Mouse (Mus musculus) MEL (cell line): ENCODE measurements around the gene Ubb. TPM values are rescaled to one million over a fixed set of nuclear protein-coding genes. Genes with fewer than 3 reads are reported as not detected.

Experiments used
- DNase-seq: peaks from one replicate; pipeline ENCODE4 v3.0.0; 2011; ENCODE audit warnings: low read depth, low spot score
- H3K27ac ChIP-seq: 2 replicates; pipeline ENCODE4 v1.5.1; 2012; ENCODE audit warnings: low read depth, mild to moderate bottlenecking, control low read depth, low read length, moderate library complexity; ENCODE audit not compliant: control insufficient read depth
- H3K27me3 ChIP-seq, 2 experiments: fragments of 150-350 bp in 1 of 2; sonication (generic) in 1 of 2; 2 replicates each; pipeline ENCODE4 v1.6.1; 2012; ENCODE audit warnings: low read length in 2 of 2, mild to moderate bottlenecking in 2 of 2, improper control_type of control experiment in 1 of 2, moderate library complexity in 1 of 2; ENCODE audit not compliant: insufficient read depth in 2 of 2, control insufficient read depth in 1 of 2
- H3K36me3 ChIP-seq, 2 experiments: 2 replicates each; pipeline ENCODE4 v1.6.1; 2012 to 2014; ENCODE audit warnings: low read length in 2 of 2, improper control_type of control experiment in 1 of 2, inconsistent platforms in 1 of 2, mild to moderate bottlenecking in 1 of 2; ENCODE audit not compliant: insufficient read depth in 2 of 2, control insufficient read depth in 1 of 2
- H3K4me1 ChIP-seq, 2 experiments: fragments of 150-350 bp in 1 of 2; sonication (generic) in 1 of 2; 2 replicates each; pipeline ENCODE4 v1.6.1; 2012; ENCODE audit warnings: low read length in 2 of 2, improper control_type of control experiment in 1 of 2, mild to moderate bottlenecking in 1 of 2; ENCODE audit not compliant: insufficient read depth in 2 of 2, control insufficient read depth in 1 of 2
- H3K4me3 ChIP-seq, 2 experiments: fragments of 150-350 bp in 1 of 2; sonication (generic) in 1 of 2; 2 replicates each; pipeline ENCODE4 v1.5.1; 2012; ENCODE audit warnings: low read depth in 2 of 2, low read length in 2 of 2, mild to moderate bottlenecking in 2 of 2, moderate library complexity in 2 of 2, control low read depth in 1 of 2, improper control_type of control experiment in 1 of 2; ENCODE audit not compliant: control insufficient read depth in 1 of 2, insufficient read depth in 1 of 2
- H3K79me2 ChIP-seq: 2 replicates; pipeline ENCODE4 v1.6.1; 2012; ENCODE audit warnings: mild to moderate bottlenecking, low read length, moderate library complexity; ENCODE audit not compliant: control insufficient read depth, poor library complexity, insufficient read depth
- H3K9ac ChIP-seq: 2 replicates; pipeline ENCODE4 v1.6.1; 2012; ENCODE audit warnings: low read depth, mild to moderate bottlenecking, control low read depth, low read length, moderate library complexity; ENCODE audit not compliant: control insufficient read depth, poor library complexity, severe bottlenecking
- H3K9me3 ChIP-seq: fragments of 150-350 bp; sonication (generic); replicated peaks from 2 replicates; pipeline ENCODE4 v1.6.1; 2012; ENCODE audit warnings: mild to moderate bottlenecking, low read length, improper control_type of control experiment, moderate library complexity; ENCODE audit not compliant: insufficient read depth
- BHLHE40 ChIP-seq: IDR thresholded peaks from 2 replicates; pipeline ENCODE4 v1.6.1; 2012; ENCODE audit warnings: low read depth, mild to moderate bottlenecking, inconsistent platforms, low read length, improper control_type of control experiment, borderline replicate concordance
- CHD1 ChIP-seq: IDR thresholded peaks from 2 replicates; pipeline ENCODE4 v1.6.1; 2012; ENCODE audit warnings: low read depth, mild to moderate bottlenecking, inconsistent platforms, low read length, improper control_type of control experiment
- CTCF ChIP-seq, 3 experiments: IDR thresholded peaks in 2 of 3; conservative IDR thresholded peaks in 1 of 3; 2 replicates each; pipeline ENCODE4 v1.5.1; 2011 to 2012; ENCODE audit warnings: low read length in 3 of 3, low read depth in 2 of 3, mild to moderate bottlenecking in 2 of 3, improper control_type of control experiment in 1 of 3, inconsistent platforms in 1 of 3, mixed read lengths in 1 of 3, moderate library complexity in 1 of 3; ENCODE audit not compliant: control insufficient read depth in 1 of 3, insufficient read depth in 1 of 3, poor library complexity in 1 of 3, severe bottlenecking in 1 of 3
- E2F4 ChIP-seq: IDR thresholded peaks from 2 replicates; pipeline ENCODE4 v1.6.1; 2011; ENCODE audit warnings: low read depth, low read length, improper control_type of control experiment, borderline replicate concordance
- ELF1 ChIP-seq: IDR thresholded peaks from 2 replicates; pipeline ENCODE4 v1.6.1; 2014; ENCODE audit warnings: low read depth, mild to moderate bottlenecking, inconsistent platforms, low read length, improper control_type of control experiment, moderate library complexity
- GATA1 ChIP-seq: IDR thresholded peaks from 2 replicates; pipeline ENCODE4 v1.6.1; 2011; ENCODE audit warnings: low read depth, low read length, improper control_type of control experiment
- HCFC1 ChIP-seq: IDR thresholded peaks from 2 replicates; pipeline ENCODE4 v1.6.1; 2012; ENCODE audit warnings: low read depth, mild to moderate bottlenecking, inconsistent platforms, low read length, improper control_type of control experiment, moderate library complexity
- JUND ChIP-seq: IDR thresholded peaks from 2 replicates; pipeline ENCODE4 v1.6.1; 2011; ENCODE audit warnings: low read depth, mild to moderate bottlenecking, improper control_type of control experiment, low read length
- MEF2A ChIP-seq: IDR thresholded peaks from 2 replicates; pipeline ENCODE4 v1.6.1; 2014; ENCODE audit warnings: low read depth, mild to moderate bottlenecking, inconsistent platforms, low read length, improper control_type of control experiment; ENCODE audit not compliant: poor library complexity, insufficient replicate concordance, severe bottlenecking; ENCODE audit errors: extremely low read depth
- MYC ChIP-seq: IDR thresholded peaks from 2 replicates; pipeline ENCODE4 v1.6.1; 2011; ENCODE audit warnings: low read depth, mild to moderate bottlenecking, low read length, improper control_type of control experiment, moderate library complexity
- POLR2AphosphoS5 ChIP-seq: IDR thresholded peaks from 2 replicates; pipeline ENCODE4 v1.6.1; 2012; ENCODE audit warnings: low read depth, borderline replicate concordance, mild to moderate bottlenecking, inconsistent platforms, low read length, moderate library complexity, mixed read lengths
- RAD21 ChIP-seq: IDR thresholded peaks from 2 replicates; pipeline ENCODE4 v1.6.1; 2011; ENCODE audit warnings: mild to moderate bottlenecking, low read depth, low read length, improper control_type of control experiment
- SIN3A ChIP-seq: IDR thresholded peaks from 2 replicates; pipeline ENCODE4 v1.6.1; 2012; ENCODE audit warnings: low read length, improper control_type of control experiment, inconsistent platforms
- TBP ChIP-seq: IDR thresholded peaks from 2 replicates; pipeline ENCODE4 v1.8.0; 2011; ENCODE audit warnings: low read depth, low read length, improper control_type of control experiment
- ZC3H11A ChIP-seq: IDR thresholded peaks from 2 replicates; pipeline ENCODE4 v1.6.1; 2012; ENCODE audit warnings: low read depth, mild to moderate bottlenecking, inconsistent platforms, low read length, improper control_type of control experiment
- ZMIZ1 ChIP-seq: IDR thresholded peaks from 2 replicates; pipeline ENCODE4 v1.6.1; 2012; ENCODE audit warnings: low read depth, mild to moderate bottlenecking, inconsistent platforms, low read length, improper control_type of control experiment, moderate library complexity
- polyA plus RNA-seq, 2 experiments: library from polyadenylated mRNA; stranded (reverse) in 1 of 2; unstranded in 1 of 2; fragments of >175 nt in 1 of 2; fragments of >200 nt in 1 of 2; gene quantifications; 2 replicates each; pipeline versions ENCODE4 v1.2.1 to v1.2.4; 2012; ENCODE audit warnings: low replicate concordance in 2 of 2, low read depth in 1 of 2; ENCODE audit not compliant: insufficient read length in 2 of 2, insufficient read depth in 1 of 2, missing spikeins in 1 of 2
- total RNA-seq: library from RNA; depleted of rRNA; stranded (reverse); fragments of 300-350 nt; gene quantifications from 2 replicates; pipeline ENCODE4 v1.2.3, GENCODE M21; 2012

Gene Ubb
- total and polyA plus RNA-seq, 3 experiments: 1,800 to 1,877 TPM; not detected in 1

DNA sequence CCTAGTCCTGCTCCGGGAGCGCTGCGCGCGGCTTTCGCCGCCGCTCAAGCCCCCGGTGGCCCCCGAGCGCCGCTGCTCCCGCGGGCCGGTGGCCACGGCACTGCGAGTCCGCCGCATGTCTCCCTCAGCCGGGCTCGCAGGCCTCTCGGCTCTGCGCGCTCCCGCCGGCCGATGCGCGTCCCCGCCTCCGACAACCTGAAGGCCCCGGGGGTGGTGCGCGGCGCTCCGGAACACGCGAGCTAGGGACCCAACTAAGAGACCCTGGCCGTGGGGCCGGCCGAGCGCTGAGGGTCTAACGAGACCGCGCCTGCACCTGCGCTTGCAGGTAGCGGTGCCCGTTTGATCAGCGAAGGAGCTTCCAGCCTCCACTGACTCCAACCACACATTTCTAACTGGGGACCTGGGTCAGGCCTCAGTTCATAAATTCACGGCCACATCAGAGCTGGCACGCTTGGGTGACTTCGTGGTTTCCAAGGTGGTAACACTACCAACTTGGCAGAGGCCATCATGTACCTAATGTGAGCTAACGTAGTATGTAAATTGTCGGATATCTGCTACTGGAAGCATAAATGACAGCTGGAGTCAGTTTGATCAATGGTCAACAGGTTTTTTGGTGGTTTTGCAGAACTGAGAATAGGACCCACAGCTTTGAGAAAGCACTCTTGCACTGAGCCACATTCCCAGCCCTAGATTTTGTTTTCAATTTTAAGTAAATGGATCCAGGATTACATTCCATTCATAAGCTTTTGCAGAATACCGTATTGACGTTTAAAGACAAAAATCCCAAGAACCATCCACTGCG lies 11.7 kb upstream of the Ubb start, which contains the start of gene Cenpv (continued):
- TF ChIP-seq MYC (peak; percentile 83), HCFC1 (peak; percentile 64), JUND (no peak), GATA1 (no peak), CHD1 (peak; percentile 59; the same call in 1 of the 2 replicates), ZC3H11A (no peak), CTCF (IDR thresholded peaks at IDR 0.05 in 2 of 3, conservative IDR thresholded peaks at IDR 0.05 in 1 of 3; ENCODE audit: control insufficient read depth in 1 of 3, insufficient read depth in 1 of 3, low read depth in 2 of 3, low read length in 3 of 3, poor library complexity in 1 of 3, severe bottlenecking in 1 of 3) (no peak), TBP (peak; percentile 71; the same call in 1 of the 2 replicates), E2F4 (no peak), ELF1 (0 out of 2 replicates have a peak, but pooled peaks have one; percentile 20), ZMIZ1 (peak; percentile 90)

DNA sequence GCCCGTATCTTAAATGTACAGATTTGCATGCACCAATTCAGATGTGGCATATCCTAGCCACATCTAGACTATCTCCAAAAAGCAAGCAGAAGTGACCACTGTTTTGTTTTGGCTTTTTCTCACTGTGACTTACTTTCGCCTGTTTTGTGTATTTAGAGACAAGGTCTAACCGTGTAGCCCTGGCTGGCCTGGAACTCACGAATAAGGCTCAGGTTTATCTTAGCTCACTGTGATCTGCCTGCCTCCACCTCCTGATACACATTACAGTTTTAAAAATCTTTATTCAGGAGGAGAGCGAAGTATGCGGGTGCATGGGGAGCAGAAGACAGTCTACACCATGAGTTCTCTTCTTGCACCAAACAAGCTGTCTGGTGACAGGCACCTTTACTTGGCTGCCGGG lies 10.8 kb upstream of the Ubb start:
- Histone ChIP-seq H3K79me2 (peaks cover 28% of the 10 kb centered on the region), H3K4me1 (peaks cover 6 to 10% of the 10 kb centered on the region in 2 experiments), H3K36me3 (peaks cover 2 to 18% of the 10 kb centered on the region in 2 experiments; a peak in 3 of 4 replicates), H3K27me3 (no peaks in the 10 kb centered on the region), H3K27ac (no peak overlapping the region), H3K4me3 (no peak overlapping the region), H3K9me3 (no peaks in the 10 kb centered on the region), H3K9ac (no peak overlapping the region)
- TF ChIP-seq CTCF (IDR thresholded peaks at IDR 0.05 in 2 of 3, conservative IDR thresholded peaks at IDR 0.05 in 1 of 3; ENCODE audit: control insufficient read depth in 1 of 3, insufficient read depth in 1 of 3, low read depth in 2 of 3, low read length in 3 of 3, poor library complexity in 1 of 3, severe bottlenecking in 1 of 3): no peak
- no peak for TF ChIP-seq MYC
- no peak for TF ChIP-seq E2F4
- TF ChIP-seq JUND: no peak
- no peak for TF ChIP-seq POLR2AphosphoS5
- TF ChIP-seq RAD21: no peak
- no peak for TF ChIP-seq MEF2A
- no peak for TF ChIP-seq CHD1
- no peak for TF ChIP-seq SIN3A
- TF ChIP-seq ZC3H11A: no peak
- no peak for TF ChIP-seq GATA1
- TF ChIP-seq BHLHE40: no peak
- peak; percentile 39 for DNase-seq
